Mouse (Mus musculus): Measurements from ENCODE around the gene Gpatch4.

- TF ChIP-seq CTCF (IDR thresholded peaks at IDR 0.05; ENCODE audit: extremely low read depth, insufficient read depth, insufficient read length, insufficient replicate concordance), result peak; percentile 90; the same call in 1 of the 2 replicates
- no peak for TF ChIP-seq POLR2A (IDR thresholded peaks at IDR 0.05; ENCODE audit: low read depth, low read length)
Observed at GRCm38 (mm10) chr3:88071783-88072182, 28.9 kb downstream of the Gpatch4 start.
